In the genomic region with DNA sequence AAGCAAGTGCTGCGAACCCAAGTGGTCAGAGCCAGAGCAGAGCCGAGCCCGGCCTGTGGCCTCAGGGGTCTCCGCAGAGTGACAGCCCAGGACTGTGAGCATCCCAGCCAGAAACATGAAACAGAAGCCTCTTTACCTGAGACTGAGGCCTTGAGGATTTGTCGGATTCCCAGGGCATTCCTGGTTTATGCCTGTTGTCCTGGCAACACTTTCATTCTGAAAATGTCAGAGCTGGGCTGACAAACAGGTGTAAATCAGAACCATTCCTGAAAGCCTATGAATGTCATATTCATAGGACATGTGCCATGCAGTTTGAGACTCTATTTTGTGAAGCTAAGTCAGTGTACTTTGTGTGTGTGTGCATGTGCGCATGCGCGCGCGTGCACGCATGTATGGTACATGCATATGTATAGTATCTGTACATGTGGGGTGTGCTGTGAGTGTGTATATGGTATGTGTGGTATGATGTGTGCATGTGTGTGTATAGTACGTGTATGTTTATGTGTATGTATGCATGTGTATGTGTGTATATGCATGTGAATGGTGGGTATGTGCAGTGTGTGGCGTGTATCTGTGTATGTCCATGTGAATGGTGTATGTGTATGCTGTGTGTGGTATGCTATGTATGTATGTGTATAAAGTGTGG, we compare ENCODE assay signal across 20 mouse cellular contexts.
"Had no signal": no experiment of that assay in that cellular context is flagged by ENCODE, and none has a peak within 500 bp of the region (broad histone marks: within the 10 kb centered on the region; RNA-seq: fewer than 3 reads in every experiment).

No protein-coding gene starts in this region.

- DNase-seq: kidney, adult 2 months; kidney, postnatal 25 days; layer of hippocampus, adult 9-11 months; liver, postnatal 0 days; lung, embryonic 14.5 days; lung, postnatal 36 days; retina, postnatal 1 day; right cerebral cortex, postnatal 25 days; spleen, adult 18-20 months; thymus, postnatal 25 days had no signal

- H3K27me3 ChIP-seq: stomach, embryonic 15.5 days had no signal

- H3K36me3 ChIP-seq: neural tube, embryonic 13.5 days; stomach, embryonic 15.5 days had no signal

- ATAC-seq: inflammation-experienced regulatory T-cells, adult 6 months; intestine, embryonic 16.5 days; liver, postnatal 0 days; lung, postnatal 0 days had no signal

- H3K4me1 ChIP-seq: neural tube, embryonic 13.5 days; stomach, embryonic 15.5 days had no signal

- H3K27ac ChIP-seq: kidney, postnatal 0 days; layer of hippocampus, adult 2 months; liver, embryonic 14.5 days; neural tube, embryonic 13.5 days; stomach, embryonic 15.5 days had no signal

- H3K9me3 ChIP-seq: neural tube, embryonic 13.5 days; stomach, embryonic 15.5 days had no signal

- H3K4me3 ChIP-seq: layer of hippocampus, adult 2 months; myocyte; neural tube, embryonic 13.5 days; stomach, embryonic 15.5 days had no signal

- H3K4me2 ChIP-seq: liver, embryonic 11.5 days; lung, embryonic 14.5 days; neural tube, embryonic 13.5 days; stomach, embryonic 15.5 days had no signal

- H3K9ac ChIP-seq: liver, embryonic 14.5 days; liver, postnatal 0 days; lung, embryonic 14.5 days; neural tube, embryonic 13.5 days; stomach, embryonic 15.5 days had no signal
